Mouse (Mus musculus) heart, adult 2 months (tissue): Measurements from ENCODE around the gene Nfkbiz.

Source experiments
- CTCF ChIP-seq: fragments of 200-600 bp; IDR thresholded peaks from 2 replicates; pipeline ENCODE4 v1.8.1; 2022; ENCODE audit warnings: antibody characterized with exemption, mild to moderate bottlenecking, moderate library complexity
- POLR2A ChIP-seq: fragments of 200-500 bp; IDR thresholded peaks from 2 replicates; pipeline ENCODE4 v1.6.1; 2011; ENCODE audit warnings: mild to moderate bottlenecking, low read depth, low read length, control low read depth; ENCODE audit not compliant: insufficient read depth

GRCm38 (mm10) chr16:55847679-55848078, 9.0 kb upstream of the Nfkbiz start:
- TF ChIP-seq CTCF (no peak), POLR2A (no peak)
